Mouse (Mus musculus): ENCODE measurements around the gene Gjc2. TPM values are rescaled to one million over a fixed set of nuclear protein-coding genes. Genes with fewer than 3 reads are reported as not detected.
A peak's percentile ranks its signal among the peaks of the same experiment; 100 is the strongest.
"Not testable (repeated sequence)": the region's sequence is repeated elsewhere in the genome, so short reads cannot be mapped to it uniquely, and the experiment has no call there.

Gjc2 gene
- total RNA-seq (2015; ENCODE audit: low replicate concordance), result not detected in 2 replicates
- total RNA-seq (2017; ENCODE audit: low replicate concordance), result not detected in 2 replicates

- ATAC-seq (replicated peaks; ENCODE audit: low FRiP score, poor library complexity, severe bottlenecking), result peak; percentile 47; the same call in 1 of the 2 replicates
These were observed at the start of gene Gjc2 for GRCm38 (mm10) chr11:59182864-59183331. Gene Gjc2, minus strand, starts transcription at chr11:59183213.

GRCm38 (mm10) chr11:59232797-59233196 lies 49.8 kb upstream of the Gjc2 start:
- ATAC-seq (replicated peaks; ENCODE audit: low FRiP score, poor library complexity, severe bottlenecking), result no peak

- peak; percentile 58; the same call in 1 of the 2 replicates for ATAC-seq (replicated peaks; ENCODE audit: low FRiP score, poor library complexity, severe bottlenecking)
These were observed 47.2 kb upstream of the Gjc2 start for GRCm38 (mm10) chr11:59230144-59230760.

GRCm38 (mm10) chr11:59228122-59228953 lies 45.3 kb upstream of the Gjc2 start, which contains the start of gene Arf1:
Gene Arf1, minus strand, starts transcription at chr11:59228270.
- ATAC-seq (replicated peaks; ENCODE audit: low FRiP score, poor library complexity, severe bottlenecking), result peak; percentile 91

GRCm38 (mm10) chr11:59227604-59228121 lies 44.6 kb upstream of the Gjc2 start:
- peak; percentile 22 for ATAC-seq (replicated peaks; ENCODE audit: low FRiP score, poor library complexity, severe bottlenecking)

GRCm38 (mm10) chr11:59226787-59227603 lies 44.0 kb upstream of the Gjc2 start:
- ATAC-seq (replicated peaks; ENCODE audit: low FRiP score, poor library complexity, severe bottlenecking), result no peak

- ATAC-seq (replicated peaks; ENCODE audit: low FRiP score, poor library complexity, severe bottlenecking), result no peak
These were observed 43.2 kb upstream of the Gjc2 start for GRCm38 (mm10) chr11:59226251-59226650.

- no peak for ATAC-seq (replicated peaks; ENCODE audit: low FRiP score, poor library complexity, severe bottlenecking)
These were observed 42.2 kb upstream of the Gjc2 start for GRCm38 (mm10) chr11:59225167-59225566.

GRCm38 (mm10) chr11:59224470-59224869 lies 41.5 kb upstream of the Gjc2 start:
- no peak for ATAC-seq (replicated peaks; ENCODE audit: low FRiP score, poor library complexity, severe bottlenecking)

- ATAC-seq (replicated peaks; ENCODE audit: low FRiP score, poor library complexity, severe bottlenecking), result no peak
These were observed 41.0 kb upstream of the Gjc2 start for GRCm38 (mm10) chr11:59224025-59224424.

- ATAC-seq (replicated peaks; ENCODE audit: low FRiP score, poor library complexity, severe bottlenecking), result no peak
These were observed 39.3 kb upstream of the Gjc2 start for GRCm38 (mm10) chr11:59222306-59222705.

GRCm38 (mm10) chr11:59221604-59222003 lies 38.6 kb upstream of the Gjc2 start:
- no peak for ATAC-seq (replicated peaks; ENCODE audit: low FRiP score, poor library complexity, severe bottlenecking)

GRCm38 (mm10) chr11:59219064-59219463 lies 36.1 kb upstream of the Gjc2 start:
- ATAC-seq (replicated peaks; ENCODE audit: low FRiP score, poor library complexity, severe bottlenecking), result peak; percentile 66; the same call in 1 of the 2 replicates

GRCm38 (mm10) chr11:59218389-59218998 lies 35.5 kb upstream of the Gjc2 start:
- ATAC-seq (replicated peaks; ENCODE audit: low FRiP score, poor library complexity, severe bottlenecking), result 0 out of 2 replicates have a peak, but pooled peaks have one; percentile 8

- ATAC-seq (replicated peaks; ENCODE audit: low FRiP score, poor library complexity, severe bottlenecking), result no peak
These were observed 33.9 kb upstream of the Gjc2 start for GRCm38 (mm10) chr11:59216955-59217354.

- no peak for ATAC-seq (replicated peaks; ENCODE audit: low FRiP score, poor library complexity, severe bottlenecking)
These were observed 30.0 kb upstream of the Gjc2 start for GRCm38 (mm10) chr11:59212892-59213494.

GRCm38 (mm10) chr11:59212320-59212719 lies 29.3 kb upstream of the Gjc2 start:
- ATAC-seq (replicated peaks; ENCODE audit: low FRiP score, poor library complexity, severe bottlenecking), result not testable (repeated sequence)

GRCm38 (mm10) chr11:59211561-59211960 lies 28.5 kb upstream of the Gjc2 start:
- not testable (repeated sequence) for ATAC-seq (replicated peaks; ENCODE audit: low FRiP score, poor library complexity, severe bottlenecking)

- ATAC-seq (replicated peaks; ENCODE audit: low FRiP score, poor library complexity, severe bottlenecking), result no peak
These were observed 27.0 kb upstream of the Gjc2 start for GRCm38 (mm10) chr11:59210020-59210419.

Measured in erythroid progenitor cell, adult 5-6 weeks (primary cell).